Mouse (Mus musculus) cerebellum, adult 2 months (tissue): ENCODE measurements around the gene Fbxo4.

Experiments
- CTCF ChIP-seq: fragments of 200-500 bp; IDR thresholded peaks from 2 replicates; pipeline ENCODE4 v1.5.1; 2011; ENCODE audit warnings: low read depth, mild to moderate bottlenecking, control low read depth, low read length, moderate library complexity, borderline replicate concordance; ENCODE audit not compliant: insufficient read depth
- POLR2A ChIP-seq: fragments of 200-500 bp; IDR thresholded peaks from 2 replicates; pipeline ENCODE4 v1.6.1; 2011; ENCODE audit warnings: low read length, control low read depth, borderline replicate concordance; ENCODE audit not compliant: insufficient read depth

- TF ChIP-seq CTCF (no peak), POLR2A (no peak)
Measured at GRCm38 (mm10) chr15:3982732-3983131, 3.4 kb upstream of the Fbxo4 start.
